Mouse (Mus musculus): ENCODE results near the gene C2cd4c.

C2cd4c gene

GRCm38 (mm10) chr10:79578276-79578675, 35.5 kb downstream of the C2cd4c start:
- DNase-seq, result no peak

GRCm38 (mm10) chr10:79577376-79577775, 36.4 kb downstream of the C2cd4c start:
- DNase-seq, result no peak

- peak; percentile 45 for DNase-seq
Measured at GRCm38 (mm10) chr10:79575754-79576153, 38.1 kb downstream of the C2cd4c start.

- DNase-seq, result no peak
Measured at GRCm38 (mm10) chr10:79574796-79575195, 39.0 kb downstream of the C2cd4c start.

GRCm38 (mm10) chr10:79574350-79574749, 39.5 kb downstream of the C2cd4c start:
- DNase-seq, result no peak

GRCm38 (mm10) chr10:79573611-79574010, 40.2 kb downstream of the C2cd4c start:
- no peak for DNase-seq

GRCm38 (mm10) chr10:79571314-79571713, 42.5 kb downstream of the C2cd4c start:
- no peak for DNase-seq

GRCm38 (mm10) chr10:79569921-79570320, 43.9 kb downstream of the C2cd4c start:
- DNase-seq, result no peak

GRCm38 (mm10) chr10:79559716-79560115, 54.1 kb downstream of the C2cd4c start:
- no peak for DNase-seq

- DNase-seq, result no peak
Measured at GRCm38 (mm10) chr10:79557496-79557895, 56.3 kb downstream of the C2cd4c start.

- no peak for DNase-seq
Measured at GRCm38 (mm10) chr10:79556951-79557350, 56.9 kb downstream of the C2cd4c start.

All from right cerebral cortex, adult 18-20 months (tissue).